Mouse (Mus musculus) ES-Bruce4 (cell line): ENCODE measurements around the gene Frmpd4.

ENCODE experiments used
- CTCF ChIP-seq: IDR thresholded peaks from one replicate; pipeline ENCODE4 v1.8.1; 2011; ENCODE audit warnings: low read depth, low read length
- POLR2A ChIP-seq: IDR thresholded peaks from one replicate; pipeline ENCODE4 v1.8.1; 2011; ENCODE audit warnings: low read length; ENCODE audit not compliant: insufficient read depth

DNA sequence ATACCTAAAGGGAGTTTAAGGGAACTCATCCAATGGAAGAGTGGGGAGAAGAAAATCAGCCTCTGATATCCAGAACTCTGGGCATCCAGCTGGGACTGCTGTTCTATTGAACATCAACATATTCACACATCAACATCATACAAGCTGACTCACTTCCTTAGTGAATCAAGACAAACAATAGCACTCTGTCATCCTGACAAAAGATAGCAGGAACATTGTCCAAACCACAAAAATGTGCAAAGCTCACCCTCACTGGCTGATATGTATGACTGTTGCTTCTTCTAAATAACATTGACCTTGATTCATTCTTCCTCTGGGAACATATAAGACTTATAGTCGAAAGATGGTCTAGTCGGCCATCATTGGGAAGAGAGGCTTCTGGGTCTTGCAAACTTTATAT, 625.8 kb downstream of the Frmpd4 start:
- TF ChIP-seq POLR2A: no peak
- no peak for TF ChIP-seq CTCF
